Mouse (Mus musculus) lung, embryonic 14.5 days (tissue): ENCODE measurements at regions not wholly inside any gene's neighbourhood (a gene's known extent, or its start where the extent isn't known, plus 50 kb on each side); places are given as distances from the start of the nearest gene placed in this dataset.

Experiments used
- ATAC-seq: fragments of 200-750 bp; cut with Nextera tagmentation; 2 replicates; pipeline ENCODE4 v1.8.0; 2017; ENCODE audit warnings: mild to moderate bottlenecking, moderate TSS enrichment, moderate library complexity; ENCODE audit not compliant: insufficient read depth
- DNase-seq: peaks from one replicate; pipeline ENCODE4 v3.0.0-alpha.2; 2015
- H3K27ac ChIP-seq: fragments of 300-500 bp; sonication (generic); 2 replicates; pipeline ENCODE4 v1.5.1; 2014; ENCODE audit warnings: low read depth, mild to moderate bottlenecking, moderate library complexity
- H3K27me3 ChIP-seq: fragments of 300-500 bp; sonication (generic); 2 replicates; pipeline ENCODE4 v1.6.1; 2014; ENCODE audit warnings: low read length, control low read depth; ENCODE audit not compliant: insufficient read depth
- H3K36me3 ChIP-seq: fragments of 300-500 bp; sonication (generic); 2 replicates; pipeline ENCODE4 v1.6.1; 2014; ENCODE audit warnings: control low read depth; ENCODE audit not compliant: insufficient read depth
- H3K4me1 ChIP-seq: fragments of 300-500 bp; sonication (generic); 2 replicates; pipeline ENCODE4 v1.6.1; 2014; ENCODE audit warnings: antibody characterized with exemption, control low read depth; ENCODE audit not compliant: insufficient read depth
- H3K4me2 ChIP-seq: fragments of 300-500 bp; sonication (generic); 2 replicates; pipeline ENCODE4 v1.6.1; 2014; ENCODE audit warnings: mild to moderate bottlenecking
- H3K4me3 ChIP-seq: fragments of 300-500 bp; sonication (generic); 2 replicates; pipeline ENCODE4 v1.5.1; 2014; ENCODE audit warnings: low read depth, low read length
- H3K9ac ChIP-seq: fragments of 300-500 bp; sonication (generic); 2 replicates; pipeline ENCODE4 v1.6.1; 2014
- H3K9me3 ChIP-seq: fragments of 300-500 bp; sonication (generic); 2 replicates; pipeline ENCODE4 v1.6.1; 2016; ENCODE audit warnings: low read depth, low read length, control low read depth
- CTCF ChIP-seq: IDR thresholded peaks from 2 replicates; pipeline ENCODE4 v1.5.1; 2016; ENCODE audit warnings: antibody characterized with exemption, low read depth
- WGBS: fragments of 180-500 bp; shearing (Covaris S2); extraction: QIAGEN DNeasy Blood & Tissue Kit; methylation state at CpG from one replicate; pipeline ENCODE4 v1.1.7; 2014; 5-methylcytosine and 5-hydroxymethylcytosine counted together

- no peak overlapping the region for H3K4me3 ChIP-seq
- no peak overlapping the region for H3K9ac ChIP-seq
- no peaks in the 10 kb centered on the region for H3K9me3 ChIP-seq
- H3K27ac ChIP-seq: no peak overlapping the region
- TF ChIP-seq CTCF: peak; percentile 76
- 6% methylated on average over 8 of the region's 8 CpGs for whole genome bisulfite sequencing
- peak; percentile 89 for DNase-seq
- H3K27me3 ChIP-seq: no peaks in the 10 kb centered on the region
- H3K36me3 ChIP-seq: no peaks in the 10 kb centered on the region
- H3K4me2 ChIP-seq: no peak overlapping the region
- H3K4me1 ChIP-seq: no peaks in the 10 kb centered on the region
- peak; percentile 75 for ATAC-seq
Measured at GRCm38 (mm10) chr15:26469901-26470383, 161.1 kb downstream of the March11 start.

GRCm38 (mm10) chr15:26487378-26487777 lies 178.5 kb downstream of the March11 start:
- no peak overlapping the region for H3K4me3 ChIP-seq
- H3K9ac ChIP-seq: no peak overlapping the region
- DNase-seq (no peak), ATAC-seq (no peak)
- no peak overlapping the region for H3K4me2 ChIP-seq
- 85% methylated on average over 5 of the region's 5 CpGs for WGBS
- H3K9me3 ChIP-seq: no peaks in the 10 kb centered on the region
- H3K36me3 ChIP-seq: no peaks in the 10 kb centered on the region
- no peaks in the 10 kb centered on the region for H3K4me1 ChIP-seq
- H3K27ac ChIP-seq: no peak overlapping the region
- no peak for TF ChIP-seq CTCF
- no peaks in the 10 kb centered on the region for H3K27me3 ChIP-seq
